Mouse (Mus musculus) WW6 (cell line): ENCODE results near the gene Cs.
"Not testable (repeated sequence)": the region's sequence is repeated elsewhere in the genome, so short reads cannot be mapped to it uniquely, and the experiment has no call there.

Source experiments
- DNase-seq: peaks from one replicate; pipeline ENCODE4 v3.0.0-alpha.2; 2013; ENCODE audit warnings: low read depth, low spot score

Cs gene

DNA sequence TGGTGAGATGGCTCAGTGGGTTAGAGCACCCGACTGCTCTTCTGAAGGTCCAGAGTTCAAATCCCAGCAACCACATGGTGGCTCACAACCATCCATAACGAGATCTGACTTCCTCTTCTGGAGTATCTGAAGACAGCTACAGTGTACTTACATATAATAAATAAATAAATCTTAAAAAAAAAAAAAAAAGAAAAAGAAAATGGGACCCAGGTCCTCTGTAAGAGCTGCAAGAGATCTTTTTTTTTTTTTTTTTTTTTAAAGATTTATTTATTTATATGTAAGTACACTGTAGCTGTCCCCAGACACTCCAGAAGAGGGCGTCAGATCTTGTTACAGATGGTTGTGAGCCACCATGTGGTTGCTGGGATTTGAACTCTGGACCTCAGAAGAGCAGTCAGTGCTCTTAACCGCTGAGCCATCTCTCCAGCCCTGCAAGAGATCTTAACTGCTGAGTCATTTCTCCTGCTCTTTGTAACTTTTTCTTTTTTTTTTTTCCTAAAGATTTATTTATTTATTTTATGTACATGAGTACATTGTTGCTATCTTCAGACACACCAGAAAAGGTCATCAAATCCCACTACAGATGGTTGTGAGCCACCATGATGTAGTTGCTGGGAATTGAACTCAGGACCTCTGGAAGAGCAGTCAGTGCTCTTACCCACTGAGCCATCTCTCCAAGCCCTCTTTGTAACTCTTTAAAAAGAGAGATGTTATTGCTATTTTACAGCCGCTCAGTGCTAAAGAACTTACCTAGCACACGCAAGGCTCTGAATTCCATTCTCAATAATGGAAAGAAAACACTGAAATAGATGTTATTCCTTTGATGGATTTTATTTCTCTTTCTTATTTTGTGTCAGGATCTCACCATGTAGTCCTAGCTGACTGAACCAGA lies 4.9 kb upstream of the Cs start:
- DNase-seq, result not testable (repeated sequence)

DNA sequence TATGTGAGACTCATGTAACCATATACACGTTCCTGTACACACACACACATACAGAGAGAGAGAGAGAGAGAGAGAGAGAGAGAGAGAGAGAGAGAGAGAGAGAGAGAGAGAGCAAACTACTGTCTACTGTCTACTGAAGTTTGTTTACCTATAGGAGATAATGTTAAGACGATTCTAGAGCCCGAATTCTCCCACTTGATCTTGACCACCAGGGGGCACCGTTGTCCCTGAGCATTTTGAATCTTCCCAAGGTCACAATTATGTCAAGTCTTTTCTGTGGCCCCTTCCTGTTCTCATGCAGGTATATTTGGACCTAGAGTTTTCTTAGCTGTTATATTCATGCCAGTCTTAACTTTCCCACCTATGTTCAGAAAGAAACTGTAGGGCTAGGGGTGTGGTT lies 2.0 kb upstream of the Cs start:
- DNase-seq, result no peak

DNA sequence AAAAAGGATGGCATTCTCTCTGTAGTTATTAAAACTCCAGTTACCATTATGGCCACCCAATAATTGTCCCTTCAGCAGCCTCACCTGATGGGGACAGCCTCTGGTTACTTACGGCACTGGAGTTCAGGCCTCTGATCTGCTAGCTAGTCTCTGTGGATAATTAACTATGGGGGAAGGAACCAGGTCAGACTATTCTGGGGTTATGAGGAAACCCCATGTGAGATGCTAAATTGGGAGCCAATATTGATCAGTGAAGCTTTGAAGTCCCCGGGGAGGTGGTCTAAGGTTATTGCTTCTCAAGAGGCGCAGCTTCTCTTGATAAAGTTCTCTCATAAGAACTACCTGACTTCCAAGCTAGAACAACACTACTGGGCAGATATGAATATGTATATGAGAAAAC lies 1.3 kb upstream of the Cs start:
- DNase-seq, result no peak

DNA sequence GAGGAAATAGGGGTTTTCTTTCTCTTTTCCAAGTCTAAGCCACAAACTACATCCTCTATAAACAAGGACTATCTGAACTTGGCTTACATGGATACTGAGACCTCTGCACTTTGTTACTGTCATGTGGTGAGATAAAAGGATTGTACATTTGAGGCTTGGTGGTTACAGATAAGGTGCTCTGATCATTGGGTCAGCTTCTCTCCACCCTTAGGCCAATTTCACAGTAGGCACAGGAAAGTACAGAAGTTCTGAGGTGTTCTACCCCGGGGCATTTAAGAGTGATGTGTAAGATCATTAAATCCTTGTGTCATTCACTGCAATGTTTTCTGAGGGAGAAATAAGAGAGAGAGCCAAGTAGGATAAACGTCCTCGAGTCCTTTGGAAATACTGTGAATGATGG lies 937 bp upstream of the Cs start:
- no peak for DNase-seq

DNA sequence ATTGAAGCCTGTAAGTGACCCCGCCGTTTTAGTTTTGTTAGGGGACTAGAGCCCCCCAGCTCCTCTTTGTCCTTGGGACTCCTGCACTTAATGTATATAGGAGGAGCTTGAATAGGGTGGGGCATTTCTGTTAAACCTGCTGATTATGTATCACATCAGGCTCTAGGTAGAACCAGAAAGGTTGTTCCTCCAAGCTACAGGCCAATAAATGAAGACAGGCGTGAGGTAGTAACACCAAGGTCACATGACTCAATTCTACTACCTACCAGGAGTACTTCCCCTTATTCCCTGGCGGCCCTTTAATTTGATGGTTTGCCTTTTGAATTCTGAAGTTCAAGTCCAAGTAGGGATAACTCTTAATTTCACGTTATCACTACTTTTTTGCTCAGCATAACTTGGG lies 881 bp downstream of the Cs start:
- no peak for DNase-seq

DNA sequence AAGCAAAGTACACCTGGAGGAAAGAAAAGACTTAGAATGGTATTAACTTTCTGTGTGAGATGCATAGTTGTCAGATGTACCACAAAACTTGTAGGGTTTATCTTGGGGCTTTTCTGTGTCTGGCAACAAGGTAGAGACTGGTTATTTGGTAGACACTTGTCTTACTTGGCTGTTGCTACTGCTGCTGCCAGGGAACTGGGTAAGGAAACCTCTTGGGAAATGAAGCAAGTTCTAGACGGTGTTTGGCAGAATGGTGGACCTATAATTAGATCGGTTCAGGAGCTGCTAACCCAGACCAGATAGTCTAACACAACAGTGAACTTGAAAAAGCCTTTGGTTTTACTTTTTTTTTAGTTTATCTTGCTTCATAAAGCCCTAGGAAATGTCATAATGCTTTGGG lies 1.4 kb downstream of the Cs start:
- no peak for DNase-seq

DNA sequence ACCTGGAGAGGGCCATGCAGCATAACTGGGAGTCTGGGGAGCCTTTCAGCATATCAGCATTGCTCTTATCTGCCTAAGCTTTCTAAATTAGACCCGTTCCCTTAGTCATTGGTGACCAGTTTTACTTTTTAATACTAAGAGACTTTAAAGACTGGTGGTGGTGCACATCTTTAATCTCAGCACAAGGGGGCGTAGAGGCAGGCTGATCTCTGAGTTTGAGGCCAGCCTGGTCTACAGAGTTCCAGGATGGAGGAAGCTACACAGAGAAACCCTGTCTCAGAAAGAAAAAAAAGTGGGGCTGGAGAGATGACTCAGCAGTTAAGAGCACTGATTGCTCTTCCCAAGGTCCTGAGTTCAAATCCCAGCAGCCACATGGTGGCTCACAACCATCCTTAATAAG lies 2.7 kb downstream of the Cs start:
- no peak for DNase-seq

DNA sequence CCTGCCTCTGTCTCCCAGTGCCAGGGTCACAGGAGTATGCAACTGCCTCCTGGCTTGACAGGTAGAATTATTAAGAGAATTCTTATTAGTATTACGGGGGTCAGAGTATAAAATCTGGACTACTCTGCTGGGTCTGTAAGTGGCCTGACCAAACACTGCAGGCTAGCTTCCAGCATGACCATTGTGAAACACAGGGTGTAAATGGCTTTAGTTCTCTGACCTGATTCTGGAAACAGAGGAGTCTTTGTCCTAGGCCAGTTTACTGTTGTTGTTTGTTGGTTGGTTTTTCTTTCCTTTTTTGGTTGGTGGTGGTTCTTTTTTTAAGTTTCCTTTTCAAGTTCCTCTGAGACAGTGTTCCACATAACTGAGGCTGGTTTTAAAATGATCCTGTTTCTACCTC lies 5.9 kb downstream of the Cs start:
- no peak for DNase-seq

DNA sequence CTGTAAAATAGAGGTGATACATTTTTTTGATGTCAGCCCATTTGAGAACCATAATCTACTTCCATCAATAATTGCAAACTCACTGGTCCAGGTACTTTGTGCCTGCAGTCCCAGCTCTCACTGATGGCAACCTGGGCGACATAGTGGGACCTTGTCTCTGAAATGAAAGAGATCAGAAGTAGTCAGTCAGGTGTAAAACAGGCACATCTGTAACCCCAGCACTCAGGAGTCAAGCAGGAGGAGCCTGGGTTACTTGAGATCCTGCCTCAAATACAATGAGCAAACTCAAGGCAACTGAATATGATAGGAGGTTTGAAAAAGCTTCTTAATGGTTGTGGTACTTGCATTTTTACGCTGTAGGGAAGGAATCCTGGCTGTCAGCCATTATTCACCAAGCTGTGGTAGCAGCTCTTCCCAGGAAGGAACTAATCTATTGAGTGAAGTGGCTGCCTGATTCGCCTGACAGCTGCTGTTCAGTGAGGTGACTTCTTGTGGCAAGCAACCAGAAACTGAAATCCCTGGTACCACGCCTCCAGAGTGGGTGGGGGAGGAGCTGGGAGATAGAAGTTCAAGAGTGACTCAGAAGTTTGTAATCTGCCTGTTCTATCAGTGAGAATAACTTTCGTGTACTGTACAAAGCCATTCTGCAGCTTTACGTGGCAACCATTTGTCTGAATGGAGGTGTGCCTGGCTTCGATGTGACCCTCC lies 7.2 kb downstream of the Cs start:
- DNase-seq, result no peak

DNA sequence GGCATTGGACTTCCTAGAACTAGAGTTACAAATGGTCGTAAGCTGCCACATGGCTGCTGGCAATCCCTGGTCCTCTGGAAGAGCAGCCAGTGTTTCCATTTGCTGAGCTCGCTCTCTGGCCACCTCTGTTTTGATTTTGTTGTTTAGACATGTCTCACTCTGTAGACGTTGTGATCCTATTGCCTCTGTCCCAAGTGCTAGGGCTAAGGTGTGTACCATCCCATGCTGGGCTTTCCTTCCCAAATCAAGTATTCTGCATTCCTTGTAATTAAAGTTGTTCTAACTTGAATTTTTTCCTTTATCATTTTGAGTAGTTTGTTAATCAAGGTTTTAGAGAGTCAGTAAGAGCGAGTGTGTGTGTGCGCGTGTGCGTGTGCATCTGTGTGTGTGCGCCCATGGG lies 10.0 kb downstream of the Cs start:
- DNase-seq, result no peak

DNA sequence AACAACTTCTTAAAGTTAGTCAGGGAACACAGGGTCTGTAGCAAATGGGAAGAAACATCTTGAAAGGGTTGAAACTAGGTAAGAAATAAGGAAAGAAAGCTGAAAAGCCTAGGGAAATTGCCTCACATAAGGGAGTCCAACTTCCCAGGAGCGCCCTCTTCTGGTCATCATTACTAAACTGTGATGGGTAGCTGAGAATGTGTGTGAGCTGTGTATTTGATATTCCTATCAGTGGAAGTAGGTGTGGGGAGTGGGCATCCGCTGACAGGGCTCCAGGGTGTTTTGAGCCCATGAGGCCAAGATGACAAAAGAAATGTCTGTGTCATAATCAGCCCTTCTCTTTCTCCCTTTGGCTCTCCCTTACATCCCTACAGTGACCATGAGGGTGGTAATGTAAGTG lies 21.3 kb downstream of the Cs start:
- no peak for DNase-seq

DNA sequence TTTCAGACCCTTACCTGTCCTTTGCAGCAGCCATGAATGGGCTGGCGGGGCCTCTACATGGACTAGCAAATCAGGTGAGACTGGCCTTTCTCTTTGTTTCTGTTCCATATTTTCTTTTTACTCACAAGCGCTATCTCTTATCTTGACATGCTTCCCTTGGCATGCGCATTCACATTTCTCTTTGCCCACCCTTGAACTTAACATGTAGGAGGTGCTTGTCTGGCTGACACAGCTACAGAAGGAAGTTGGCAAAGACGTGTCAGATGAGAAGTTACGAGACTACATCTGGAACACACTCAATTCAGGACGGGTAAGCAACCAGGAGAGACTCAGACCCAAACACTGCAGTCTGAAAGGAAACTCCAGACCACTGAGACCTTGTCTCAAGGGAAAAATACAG lies 21.7 kb downstream of the Cs start:
- no peak for DNase-seq

DNA sequence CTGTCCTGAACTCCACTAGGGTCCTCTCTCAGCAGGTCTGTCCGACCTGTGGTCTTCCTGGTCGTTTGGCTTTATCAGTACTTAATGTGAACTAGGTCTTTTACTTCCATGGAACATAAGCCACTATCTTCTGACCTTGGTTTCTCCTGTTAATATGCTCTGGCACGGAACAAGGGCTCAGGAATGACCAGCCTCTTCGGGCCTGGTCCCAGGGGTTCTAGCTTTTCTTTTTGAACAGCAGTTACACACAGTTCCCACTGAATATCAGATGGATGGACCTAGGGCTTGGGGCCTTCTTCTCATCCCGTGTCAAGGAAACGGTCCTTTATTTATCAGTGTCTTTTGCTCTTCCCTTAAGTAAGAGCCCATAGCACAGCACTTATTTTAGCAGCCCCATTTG lies 24.3 kb downstream of the Cs start:
- no peak for DNase-seq

DNA sequence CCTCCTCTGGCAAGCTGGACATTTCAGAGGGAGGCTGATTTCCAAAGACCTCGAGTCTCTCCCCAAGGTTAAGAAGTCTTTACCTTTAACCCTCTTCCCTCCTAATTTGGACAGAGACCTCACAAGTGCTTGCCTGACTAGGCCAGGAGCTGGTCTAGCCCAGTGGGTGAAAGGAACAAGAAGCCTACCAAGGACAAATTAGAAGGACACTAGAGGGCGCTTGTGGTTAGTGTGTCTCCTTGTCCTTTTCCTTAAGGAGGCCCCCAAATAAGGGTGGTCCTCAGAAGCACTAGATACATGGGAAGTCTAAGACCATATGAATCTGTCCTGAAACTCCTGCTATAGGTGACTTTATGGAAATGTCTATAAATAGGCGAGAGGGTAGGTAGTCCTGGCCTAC lies 25.0 kb downstream of the Cs start:
- DNase-seq, result no peak

DNA sequence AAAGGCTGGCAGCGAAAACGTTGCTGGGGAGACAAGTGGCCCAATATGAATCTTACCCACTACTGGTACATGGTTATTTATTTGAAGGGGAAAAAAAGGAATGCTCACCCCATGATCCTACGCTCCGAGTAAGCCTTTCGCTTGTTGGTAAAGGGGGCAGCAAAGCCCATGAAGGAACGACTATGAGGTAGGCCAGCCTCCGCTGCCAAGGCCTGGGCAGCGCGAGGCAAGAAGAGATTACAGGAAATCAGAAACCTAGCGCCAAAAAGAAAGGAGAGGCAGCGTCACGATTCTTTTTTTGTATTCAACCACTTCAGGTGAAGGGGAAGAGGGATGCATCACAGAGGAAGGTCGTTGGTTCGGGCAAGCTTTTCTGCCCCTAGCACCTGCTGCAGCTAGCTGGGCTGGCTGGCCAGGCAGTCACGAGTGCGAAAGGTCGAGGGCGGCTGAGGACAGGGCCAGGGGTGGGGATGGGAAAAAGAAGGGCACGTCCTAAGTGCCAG lies 30.4 kb downstream of the Cs start:
- DNase-seq, result no peak

DNA sequence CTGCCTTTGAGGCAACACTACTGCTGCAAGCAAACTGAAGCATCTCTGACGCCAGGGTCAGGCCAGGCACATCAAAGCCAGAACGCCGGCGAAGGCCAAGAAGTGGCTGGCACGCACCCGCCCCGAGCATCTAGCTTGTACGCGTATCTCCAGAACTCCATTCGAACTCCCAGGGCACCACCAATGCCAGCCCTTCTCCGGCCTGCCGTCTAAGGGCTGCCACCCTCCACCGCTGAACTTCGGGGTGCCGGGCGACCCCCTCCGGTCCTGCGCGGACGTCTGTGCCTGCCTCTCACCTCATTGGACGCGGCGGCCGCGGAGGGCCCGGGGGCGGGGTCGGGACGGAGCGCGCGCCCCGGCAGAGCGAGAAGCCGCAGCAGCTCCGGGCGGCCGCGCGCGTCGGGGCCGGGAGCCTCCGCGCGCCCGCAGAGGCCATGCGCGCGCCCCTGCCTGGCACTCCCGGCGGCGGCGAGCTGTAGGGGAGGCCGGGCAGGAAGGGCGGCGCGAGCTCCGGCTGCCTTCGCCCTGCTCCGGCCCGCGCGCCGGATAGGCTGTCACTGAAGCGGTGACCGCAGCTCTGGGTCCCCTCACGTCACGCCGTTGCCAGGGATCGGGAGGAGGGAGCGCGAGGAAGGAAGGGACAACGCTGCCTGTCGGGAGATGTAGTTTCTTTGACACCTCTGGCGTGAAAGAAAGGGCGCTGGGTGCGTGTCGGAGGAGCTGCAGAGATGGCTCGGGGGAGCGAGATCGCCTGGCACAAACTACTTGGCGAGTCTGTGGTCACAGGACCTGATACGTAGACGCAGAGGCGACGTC lies 31.1 kb downstream of the Cs start, which contains the start of gene Coq10a:
Gene Coq10a, minus strand, starts transcription at position 596 of the 816 bp plus-strand sequence.
- DNase-seq, result peak; percentile 69

DNA sequence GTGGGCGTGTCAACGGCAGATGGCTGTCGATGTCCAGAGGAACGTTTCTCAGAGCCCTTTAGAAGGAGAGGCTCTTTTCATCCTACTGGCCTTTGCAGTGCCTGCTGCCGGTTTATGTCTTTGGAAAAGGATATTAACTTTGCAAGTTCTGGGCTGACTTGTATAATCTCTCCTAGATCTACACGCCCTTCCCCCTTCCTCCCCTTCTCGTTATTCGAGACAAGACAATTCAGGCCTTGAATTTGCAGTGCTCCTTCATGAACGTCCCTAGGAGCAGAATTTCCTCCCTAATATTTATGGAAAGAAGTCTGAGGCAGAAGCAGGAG lies 31.6 kb downstream of the Cs start:
- no peak for DNase-seq

DNA sequence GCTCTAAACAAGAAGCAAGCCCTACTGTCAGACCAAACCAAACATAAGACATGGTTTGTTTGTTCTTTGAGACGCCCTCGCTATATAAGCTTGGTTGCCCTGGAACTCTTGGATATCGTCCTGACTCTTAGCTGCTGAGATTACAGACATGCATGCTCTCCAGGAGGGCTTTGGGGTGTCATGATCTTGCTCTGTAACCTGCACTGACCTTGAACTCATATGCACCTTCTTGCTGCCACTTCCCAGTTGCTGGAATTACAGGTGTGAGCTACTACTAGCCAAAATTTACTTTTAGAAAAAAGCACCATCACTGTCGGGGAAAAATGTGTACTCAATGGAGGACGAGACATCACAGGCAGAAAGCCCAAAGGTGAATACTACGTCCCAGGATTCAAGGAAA lies 32.1 kb downstream of the Cs start:
- DNase-seq, result no peak

DNA sequence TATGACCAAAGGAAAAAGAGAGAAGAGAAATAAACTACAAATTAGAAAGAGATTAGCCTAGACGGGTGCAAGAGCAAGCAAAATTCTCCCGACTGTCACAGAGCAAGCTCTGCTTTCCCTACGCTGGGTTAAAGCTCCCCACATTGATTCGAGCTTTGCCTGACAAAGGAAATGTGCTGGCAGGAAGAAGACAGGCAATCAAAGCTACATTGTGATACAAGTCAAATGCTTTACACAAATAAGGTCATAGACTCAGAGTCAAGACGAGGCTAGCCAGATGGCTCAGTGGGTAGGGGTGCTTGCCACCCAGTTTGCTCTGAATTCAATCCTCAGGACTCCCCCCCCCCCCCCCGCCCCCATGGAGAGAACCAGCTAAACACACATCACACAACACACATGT lies 32.5 kb downstream of the Cs start:
- no peak for DNase-seq

DNA sequence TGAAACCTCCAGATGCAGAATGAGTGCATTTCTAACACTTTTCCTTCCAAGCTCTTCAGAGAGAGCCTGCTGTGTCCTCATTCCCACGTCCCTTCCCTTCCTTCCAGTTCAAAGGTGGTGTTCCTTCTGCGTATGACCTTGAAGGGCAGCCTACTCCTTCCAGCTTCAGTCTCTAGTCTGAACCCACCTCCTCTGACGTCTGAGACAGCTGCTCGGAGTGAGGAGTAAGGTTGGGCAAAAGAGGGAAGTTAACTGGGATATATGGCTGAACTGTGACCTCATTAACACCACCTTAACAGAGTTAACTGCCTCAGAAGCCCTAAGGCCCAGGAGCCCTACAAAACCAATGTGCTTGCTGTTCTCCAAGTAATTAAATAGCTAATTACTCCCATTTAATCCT lies 33.1 kb downstream of the Cs start:
- DNase-seq, result no peak

DNA sequence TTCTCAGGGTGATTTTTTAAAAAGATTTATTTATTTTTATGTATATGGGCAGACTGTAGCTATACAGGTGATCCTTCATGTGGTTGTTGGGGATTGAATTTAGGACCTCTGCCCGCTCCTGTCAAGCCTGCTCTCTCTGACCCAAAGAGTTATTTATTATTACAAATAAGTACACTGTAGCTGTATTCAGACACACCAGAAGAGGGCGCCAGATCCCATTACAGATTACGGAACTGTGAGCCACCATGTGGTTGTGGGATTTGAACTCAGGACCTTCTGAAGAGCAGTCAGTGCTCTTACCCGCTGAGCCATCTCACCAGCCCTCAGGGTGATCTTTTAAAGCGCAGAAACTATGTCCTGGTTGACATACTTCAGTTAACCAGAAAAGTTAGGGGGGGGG lies 34.6 kb downstream of the Cs start:
- DNase-seq, result no peak

DNA sequence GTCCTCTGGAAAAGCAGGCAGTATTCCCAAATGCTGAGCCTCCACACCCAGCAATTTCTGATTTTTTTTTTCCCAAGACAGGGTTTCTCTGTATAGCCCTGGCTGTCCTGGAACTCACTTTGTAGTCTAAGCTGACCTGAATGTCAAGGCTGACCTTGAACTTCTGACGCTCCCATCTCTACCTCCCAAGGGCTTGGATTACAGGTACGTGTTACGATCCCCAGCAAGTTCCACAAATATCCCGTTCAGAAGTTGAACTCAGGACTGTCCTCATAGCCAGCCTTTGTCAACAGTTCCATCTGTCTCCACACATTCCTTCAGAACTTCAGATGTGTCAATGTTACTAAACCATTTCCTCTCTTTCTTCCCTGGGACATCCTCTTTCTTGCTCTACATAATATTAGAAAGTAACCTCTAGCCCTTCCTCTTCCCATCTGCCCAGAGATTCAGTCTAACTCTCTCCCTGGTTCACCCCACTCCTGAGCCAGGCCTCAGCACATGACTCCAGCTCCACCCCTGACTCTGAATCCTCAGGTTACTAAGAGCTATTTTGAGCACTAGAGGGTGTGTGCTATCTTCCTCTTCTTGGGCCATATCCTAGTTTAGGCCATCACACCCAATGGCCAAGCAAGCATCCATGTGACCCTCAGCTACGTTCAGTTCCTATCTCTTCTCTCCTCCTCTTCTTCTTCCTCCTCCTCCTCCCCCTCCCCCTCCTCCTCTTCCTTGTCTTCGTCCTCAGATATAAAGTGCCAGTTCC lies 35.6 kb downstream of the Cs start:
- DNase-seq, result no peak
